Mouse (Mus musculus) forebrain, embryonic 11.5 days (tissue): ENCODE measurements at regions not wholly inside any gene's neighbourhood (a gene's known extent, or its start where the extent isn't known, plus 50 kb on each side); places are given as distances from the start of the nearest gene placed in this dataset.
"Not testable (repeated sequence)": the region's sequence is repeated elsewhere in the genome, so short reads cannot be mapped to it uniquely, and the experiment has no call there.

Source experiments
- ATAC-seq: fragments of 200-750 bp; cut with Nextera tagmentation; replicated peaks from 2 replicates; pipeline ENCODE4 v1.8.0; 2017; ENCODE audit warnings: moderate TSS enrichment; ENCODE audit not compliant: low FRiP score
- DNase-seq: peaks from one replicate; pipeline ENCODE4 v3.0.0-alpha.2; 2017; ENCODE audit warnings: low spot score
- H3K27ac ChIP-seq: fragments of 300-500 bp; sonication (generic); 2 replicates; pipeline ENCODE4 v1.5.1; 2014; ENCODE audit warnings: low read depth, low read length
- H3K27me3 ChIP-seq: fragments of 300-500 bp; sonication (generic); 2 replicates; pipeline ENCODE4 v1.6.1; 2014; ENCODE audit warnings: mild to moderate bottlenecking, low read length, mixed read lengths; ENCODE audit not compliant: control insufficient read depth, insufficient read depth
- H3K36me3 ChIP-seq: fragments of 300-500 bp; sonication (generic); 2 replicates; pipeline ENCODE4 v1.6.1; 2014; ENCODE audit warnings: mild to moderate bottlenecking, low read length, moderate library complexity, mixed read lengths; ENCODE audit not compliant: control insufficient read depth, insufficient read depth
- H3K4me1 ChIP-seq: fragments of 300-500 bp; sonication (generic); replicated peaks from 2 replicates; pipeline ENCODE4 v1.6.1; 2014; ENCODE audit warnings: low read length, mixed read lengths; ENCODE audit not compliant: control insufficient read depth, insufficient read depth
- H3K4me2 ChIP-seq: fragments of 300-500 bp; sonication (generic); 2 replicates; pipeline ENCODE4 v1.6.1; 2014; ENCODE audit warnings: low read depth, mild to moderate bottlenecking, low read length, moderate library complexity, mixed read lengths; ENCODE audit not compliant: severe bottlenecking
- H3K4me3 ChIP-seq: fragments of 300-500 bp; sonication (generic); 2 replicates; pipeline ENCODE4 v1.5.1; 2014; ENCODE audit warnings: low read depth, low read length
- H3K9ac ChIP-seq: fragments of 300-500 bp; sonication (generic); 2 replicates; pipeline ENCODE4 v1.6.1; 2014; ENCODE audit warnings: low read length
- H3K9me3 ChIP-seq: fragments of 300-500 bp; sonication (generic); 2 replicates; pipeline ENCODE4 v1.6.1; 2016; ENCODE audit warnings: low read length, mixed read lengths; ENCODE audit not compliant: control insufficient read depth
- WGBS: fragments of 180-500 bp; shearing (Covaris S2); extraction: QIAGEN DNeasy Blood & Tissue Kit; methylation state at CpG from one replicate; pipeline ENCODE4 v1.1.7; 2014; 5-methylcytosine and 5-hydroxymethylcytosine counted together

DNA sequence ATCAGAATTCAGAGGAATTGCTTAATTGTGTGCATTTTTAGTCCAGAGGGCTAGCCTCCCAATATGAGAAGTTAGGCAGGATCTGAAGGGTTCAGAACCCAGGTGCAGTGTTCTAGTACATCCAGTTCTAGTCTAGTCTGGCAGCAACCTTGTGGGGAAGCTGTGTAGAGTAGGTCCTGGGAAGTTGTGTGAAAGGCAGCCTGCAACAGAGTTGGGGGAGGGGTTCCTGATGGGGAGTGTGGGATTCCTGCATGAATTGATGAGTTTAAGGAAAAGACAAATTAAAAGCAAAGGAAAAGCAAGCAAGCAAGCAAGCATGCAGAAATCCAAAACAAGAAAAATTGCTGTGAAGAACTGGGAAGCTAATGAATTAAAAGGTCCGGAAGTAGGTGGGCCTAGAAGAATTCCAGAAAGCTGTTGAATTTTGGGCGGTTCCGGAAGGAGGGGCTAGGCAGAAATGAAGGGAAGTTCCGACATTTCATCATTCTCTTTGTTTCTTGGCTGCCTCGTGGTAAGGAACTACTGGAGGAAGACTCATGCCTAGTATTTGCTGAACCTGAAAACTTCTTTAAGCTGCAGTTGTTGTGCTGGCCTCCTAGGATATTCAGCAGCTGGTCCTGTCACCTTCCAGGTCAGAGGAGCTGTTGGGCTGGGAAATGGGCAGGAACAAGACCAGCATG lies 95.0 kb upstream of the Tnfrsf8 start:
- no peak overlapping the region for H3K4me3 ChIP-seq
- DNase-seq (no peak), ATAC-seq (no peak)
- 79% methylated on average over 5 of the region's 5 CpGs for WGBS
- H3K27ac ChIP-seq = no peak overlapping the region
- H3K4me2 ChIP-seq = no peak overlapping the region
- no peaks in the 10 kb centered on the region for H3K4me1 ChIP-seq
- H3K27me3 ChIP-seq = no peaks in the 10 kb centered on the region
- H3K36me3 ChIP-seq = no peaks in the 10 kb centered on the region
- no peak overlapping the region for H3K9ac ChIP-seq
- peaks cover 3% of the 10 kb centered on the region; the same call in 1 of the 2 replicates for H3K9me3 ChIP-seq

- not testable (repeated sequence) for H3K27ac ChIP-seq, H3K4me1 ChIP-seq, H3K9me3 ChIP-seq, H3K9ac ChIP-seq, H3K27me3 ChIP-seq, H3K4me3 ChIP-seq, DNase-seq, H3K36me3 ChIP-seq, H3K4me2 ChIP-seq
- ATAC-seq = 0 out of 2 replicates have a peak, but pooled peaks have one; percentile 33
- WGBS = 57% methylated on average over 1 of the region's 1 CpGs
Measured at GRCm38 (mm10) chr4:145406050-145406449, 91.1 kb upstream of the Tnfrsf8 start.

DNA sequence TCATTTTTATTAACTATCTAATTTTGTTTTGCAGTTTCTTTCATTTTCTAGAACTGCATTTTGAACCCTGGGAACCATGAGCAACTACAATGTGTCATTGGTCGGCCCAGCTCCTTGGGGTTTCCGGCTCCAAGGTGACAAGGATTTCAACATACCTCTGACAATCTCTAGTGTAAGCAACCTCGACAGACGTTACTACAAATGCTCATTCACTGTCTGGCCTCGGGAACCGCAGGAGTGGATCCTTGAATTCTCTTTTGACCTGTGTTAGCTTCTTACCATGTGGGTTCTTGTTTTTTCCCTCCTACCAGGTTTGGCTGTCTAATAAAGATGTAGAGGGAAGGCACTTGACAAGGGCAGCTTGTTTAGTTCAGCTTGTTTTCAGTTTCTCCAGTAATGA lies 89.3 kb upstream of the Tnfrsf8 start:
- ATAC-seq, H3K4me1 ChIP-seq, DNase-seq, H3K36me3 ChIP-seq, H3K4me2 ChIP-seq, H3K9ac ChIP-seq, H3K9me3 ChIP-seq, H3K27me3 ChIP-seq, H3K27ac ChIP-seq, H3K4me3 ChIP-seq: not testable (repeated sequence)
- 81% methylated on average over 6 of the region's 6 CpGs for WGBS

GRCm38 (mm10) chr4:145378876-145379275 lies 63.9 kb upstream of the Tnfrsf8 start:
- not testable (repeated sequence) for H3K27ac ChIP-seq, H3K36me3 ChIP-seq, H3K9ac ChIP-seq, ATAC-seq, H3K4me3 ChIP-seq, DNase-seq, H3K9me3 ChIP-seq, H3K27me3 ChIP-seq, H3K4me1 ChIP-seq, H3K4me2 ChIP-seq
- WGBS = 92% methylated on average over 2 of the region's 4 CpGs

GRCm38 (mm10) chr4:145377306-145378067 lies 62.5 kb upstream of the Tnfrsf8 start:
- DNase-seq, H3K27ac ChIP-seq, H3K9me3 ChIP-seq, H3K4me3 ChIP-seq, H3K4me2 ChIP-seq, H3K4me1 ChIP-seq, H3K27me3 ChIP-seq, H3K9ac ChIP-seq, ATAC-seq, H3K36me3 ChIP-seq: not testable (repeated sequence)
- WGBS = 88% methylated on average over 13 of the region's 14 CpGs

- Histone ChIP-seq H3K9me3 (no peaks in the 10 kb centered on the region), H3K36me3 (no peaks in the 10 kb centered on the region), H3K27ac (no peak overlapping the region), H3K4me3 (no peak overlapping the region), H3K4me2 (no peak overlapping the region), H3K27me3 (no peaks in the 10 kb centered on the region), H3K9ac (no peak overlapping the region), H3K4me1 (no peaks in the 10 kb centered on the region)
- 86% methylated on average over 1 of the region's 1 CpGs for WGBS
- no peak for DNase-seq
- ATAC-seq = no peak
Measured at GRCm38 (mm10) chr4:145369753-145370152, 54.8 kb upstream of the Tnfrsf8 start.

DNA sequence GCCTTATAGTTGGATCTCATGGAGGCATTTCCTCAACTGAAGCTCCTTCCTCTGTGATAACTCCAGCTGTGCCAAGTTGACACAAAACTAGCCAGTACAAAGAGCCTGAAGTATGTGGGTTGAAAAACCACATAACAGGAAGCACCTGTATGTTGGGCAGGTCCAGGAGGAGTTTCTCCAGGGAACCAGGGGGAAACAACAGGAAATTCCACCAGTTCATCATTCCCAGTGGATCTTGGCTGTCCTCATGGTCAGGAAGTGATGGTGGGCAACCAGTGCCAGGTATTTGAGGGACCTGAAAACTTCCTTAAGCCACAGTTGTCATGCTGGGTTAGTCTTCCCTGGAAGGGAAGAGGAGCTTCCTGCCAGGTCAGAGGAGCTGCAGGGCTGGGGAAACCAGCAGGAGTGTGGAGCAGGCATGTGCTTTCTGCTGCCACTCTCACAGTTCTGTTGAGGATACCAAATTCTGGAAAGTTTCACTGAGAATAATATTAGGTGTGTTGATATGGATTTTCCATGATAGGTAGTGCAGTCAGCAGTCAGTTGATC lies 52.4 kb upstream of the Tnfrsf8 start:
- H3K27me3 ChIP-seq = no peaks in the 10 kb centered on the region

GRCm38 (mm10) chr4:145366301-145366700 lies 51.3 kb upstream of the Tnfrsf8 start:
- DNase-seq (no peak), ATAC-seq (no peak)
- Histone ChIP-seq H3K27ac (no peak overlapping the region), H3K4me2 (no peak overlapping the region), H3K4me1 (no peaks in the 10 kb centered on the region), H3K9me3 (no peaks in the 10 kb centered on the region), H3K27me3 (no peaks in the 10 kb centered on the region), H3K9ac (no peak overlapping the region), H3K36me3 (no peaks in the 10 kb centered on the region), H3K4me3 (no peak overlapping the region)
- WGBS = 32% methylated on average over 5 of the region's 5 CpGs

More for the DNA sequence above, 52.4 kb upstream of the Tnfrsf8 start:
- Histone ChIP-seq H3K36me3 (no peaks in the 10 kb centered on the region), H3K27ac (no peak overlapping the region), H3K9ac (no peak overlapping the region), H3K9me3 (no peaks in the 10 kb centered on the region), H3K4me2 (no peak overlapping the region), H3K4me3 (no peak overlapping the region), H3K4me1 (no peaks in the 10 kb centered on the region)
- ATAC-seq (no peak), DNase-seq (no peak)
